Mouse (Mus musculus): Measurements from ENCODE around the gene Dedd2.

The Dedd2 gene

DNA sequence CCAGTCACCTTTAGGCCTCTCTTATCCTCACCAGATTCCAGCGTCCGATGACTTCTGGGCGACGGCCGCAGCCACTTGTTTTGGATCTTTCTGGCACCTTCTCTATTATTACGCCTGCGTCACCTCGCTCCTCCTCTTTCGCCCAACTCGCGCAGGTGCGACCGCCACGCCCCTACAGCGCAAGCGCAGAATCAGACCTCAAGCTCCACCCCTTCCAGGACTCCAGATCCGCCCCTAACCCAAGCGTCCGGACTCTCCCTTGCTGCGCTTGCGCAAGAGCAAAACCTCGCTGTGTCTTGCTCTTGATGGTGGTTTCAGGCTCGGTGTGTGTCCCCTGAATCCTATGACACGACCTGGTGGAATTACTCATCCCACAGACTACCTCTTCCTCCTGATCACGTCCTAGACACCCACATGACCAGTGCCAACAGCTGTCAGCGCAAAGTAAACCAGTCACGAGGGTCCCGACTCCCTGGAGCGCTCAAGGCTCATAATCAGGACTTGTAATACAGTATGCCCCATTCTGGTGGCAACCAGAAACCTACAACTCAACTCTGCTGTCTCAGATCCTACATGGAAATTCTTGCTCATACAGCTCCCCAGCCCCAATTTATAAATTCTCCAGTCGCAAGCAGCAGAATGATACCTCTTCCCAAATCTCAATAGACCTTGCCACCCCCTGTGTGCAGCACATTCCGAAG, 509 bp downstream of the Dedd2 start:
- in situ Hi-C loops (cut with MboI, MseI), result no loop called here

DNA sequence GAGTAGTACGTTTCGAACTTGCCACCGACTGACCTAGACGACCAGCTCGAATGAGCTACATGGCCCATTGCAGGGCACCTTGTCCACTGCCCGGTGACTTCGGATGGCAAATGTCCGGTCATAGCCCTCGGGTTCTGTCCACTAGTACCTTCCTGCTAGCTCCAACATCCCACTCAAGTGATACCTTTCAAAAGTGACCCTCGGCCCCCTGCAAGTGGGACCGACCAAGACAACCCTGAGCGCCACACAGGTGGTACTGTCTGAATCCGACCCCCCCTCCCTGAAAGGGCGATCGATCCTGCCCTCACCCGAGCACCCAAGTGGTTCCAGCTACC, 1.0 kb downstream of the Dedd2 start:
- in situ Hi-C loops (cut with MboI, MseI), result no loop called here

DNA sequence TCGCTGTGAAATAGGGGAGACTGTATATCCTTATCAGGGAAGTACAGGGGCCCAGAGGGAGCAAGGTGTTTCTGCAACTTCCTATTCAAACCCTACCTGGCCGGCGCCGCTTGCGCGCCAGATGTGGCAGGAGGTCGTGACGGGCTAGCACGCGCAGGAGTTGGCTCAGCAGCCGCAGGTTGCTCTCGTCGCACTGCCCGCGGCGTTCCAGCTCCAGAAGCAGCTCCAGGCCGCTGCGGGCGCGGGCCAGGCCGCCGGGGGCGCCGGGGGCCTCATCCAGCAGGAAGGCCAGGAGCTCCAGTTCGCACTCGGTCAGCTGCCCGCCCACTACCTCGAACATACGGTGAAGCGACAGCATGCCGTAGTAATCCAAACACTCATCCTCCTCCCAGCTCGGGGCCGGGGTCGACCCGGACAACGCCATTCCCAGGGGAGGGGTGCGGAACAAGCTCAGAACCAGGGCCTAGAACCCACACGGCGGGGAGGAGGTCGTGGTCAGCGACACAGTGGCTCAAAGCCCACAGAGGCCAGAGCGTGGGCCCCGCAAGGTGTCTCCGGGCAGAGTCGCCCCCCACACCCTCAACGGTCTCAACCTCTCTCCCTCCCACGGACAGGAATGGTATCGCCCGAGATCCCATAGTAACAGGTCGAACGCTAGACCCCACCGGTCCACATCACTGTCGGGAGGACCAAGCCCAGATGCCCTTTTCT, 1.6 kb downstream of the Dedd2 start:
- in situ Hi-C loops (cut with MboI, MseI), result no loop called here

- in situ Hi-C loops (cut with MboI, MseI), result no loop called here
These were observed 2.6 kb downstream of the Dedd2 start for GRCm38 (mm10) chr7:25217653-25218395.

GRCm38 (mm10) chr7:25214172-25214571, 6.2 kb downstream of the Dedd2 start:
- in situ Hi-C loops (cut with MboI, MseI), result no loop called here

DNA sequence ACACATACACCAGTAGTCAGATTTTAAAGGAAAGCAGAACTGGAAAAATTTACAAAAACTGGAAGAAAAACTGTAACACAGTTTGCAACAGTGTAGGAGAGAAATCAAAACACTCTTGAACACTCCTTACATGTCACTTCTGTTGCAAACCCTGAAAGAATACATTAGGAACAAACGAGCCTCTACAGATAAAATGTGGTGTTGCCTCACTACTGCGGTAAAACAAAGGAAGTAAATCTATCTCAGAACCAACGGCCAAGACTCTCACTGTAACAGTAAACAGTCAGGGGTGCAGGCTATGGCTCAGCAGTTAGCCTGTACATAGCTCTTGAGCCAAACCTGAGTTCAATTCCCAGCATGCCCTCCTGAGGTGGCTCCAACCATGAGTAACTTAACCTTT, 7.3 kb downstream of the Dedd2 start:
- in situ Hi-C loops (cut with MboI, MseI), result no loop called here

- in situ Hi-C loops (cut with MboI, MseI), result no loop called here
These were observed 9.9 kb downstream of the Dedd2 start for GRCm38 (mm10) chr7:25210482-25210881.

DNA sequence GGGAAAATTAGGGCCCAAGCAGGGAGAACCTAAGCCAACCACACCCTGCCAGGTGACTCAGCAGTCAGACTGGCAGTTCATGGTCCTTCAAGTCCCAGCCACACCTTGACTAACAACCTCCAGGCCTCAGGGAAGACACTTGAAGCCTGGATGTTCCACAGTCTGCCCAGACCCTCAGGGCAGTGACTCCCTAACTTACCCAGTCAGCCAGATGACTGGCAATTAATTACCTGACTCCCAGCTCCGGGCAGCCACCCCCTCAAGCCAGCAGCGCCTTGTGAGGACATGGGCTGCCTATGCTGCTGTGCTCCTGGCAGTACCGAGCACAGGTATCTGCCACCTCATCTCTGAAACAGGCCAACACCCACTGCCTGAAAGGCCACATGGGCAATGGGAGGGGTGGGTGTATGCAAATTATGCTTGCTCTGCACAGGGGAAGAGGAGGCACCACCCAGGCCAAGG, 11.2 kb downstream of the Dedd2 start:
- in situ Hi-C loops (cut with MboI, MseI), result loop anchor here (10.0 kb wide), 1 partner anchor 406 kb away; the partner anchor contains the start of genes Dmac2 and Erich4

DNA sequence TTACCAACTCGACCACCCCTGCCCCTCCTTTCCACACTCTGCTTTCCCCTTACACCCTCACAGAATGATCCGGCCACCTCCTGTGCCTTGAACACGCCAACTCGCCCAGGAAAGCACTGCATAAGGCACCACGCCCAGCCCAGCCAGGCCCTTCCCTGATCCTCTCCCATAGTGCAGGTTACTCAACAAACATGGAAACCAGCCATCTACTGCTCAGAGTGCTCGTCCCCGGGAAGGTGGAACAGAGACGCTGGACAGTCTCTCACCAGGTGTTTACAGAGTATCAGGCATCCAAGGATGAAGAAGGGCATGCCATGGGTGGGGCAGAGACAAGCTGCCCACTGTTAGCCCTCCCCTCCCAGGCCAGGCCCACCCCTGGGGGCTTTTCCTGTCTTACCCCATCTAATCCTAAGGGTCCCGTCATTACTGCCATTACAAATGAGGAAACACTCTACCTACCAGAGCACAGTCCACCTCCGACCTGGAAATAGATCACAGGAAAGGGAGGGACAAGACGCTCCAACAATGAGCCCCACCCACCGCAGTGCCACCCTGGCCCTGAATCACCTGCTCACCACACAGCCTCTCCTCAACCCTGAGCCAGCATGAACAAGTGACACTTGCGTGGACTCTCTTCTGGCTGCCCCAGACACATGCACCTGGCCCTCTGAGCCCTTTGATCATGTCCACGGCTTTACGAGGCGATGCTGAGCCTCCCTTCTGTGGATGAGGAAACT, 14.2 kb downstream of the Dedd2 start:
- in situ Hi-C loops (cut with MboI, MseI), result loop anchor here (10.0 kb wide), 1 partner anchor 409 kb away; the partner anchor contains the start of genes Dmac2 and Erich4

GRCm38 (mm10) chr7:25205355-25206093, 14.9 kb downstream of the Dedd2 start:
- in situ Hi-C loops (cut with MboI, MseI), result loop anchor here (10.0 kb wide), 1 partner anchor 409 kb away; the partner anchor contains the start of genes Dmac2 and Erich4

- in situ Hi-C loops (cut with MboI, MseI), result loop anchor here (10.0 kb wide), 1 partner anchor 411 kb away; the partner anchor contains the start of genes Dmac2 and Erich4
These were observed 16.8 kb downstream of the Dedd2 start for GRCm38 (mm10) chr7:25203624-25204023.

- in situ Hi-C loops (cut with MboI, MseI), result no loop called here
These were observed 22.9 kb downstream of the Dedd2 start for GRCm38 (mm10) chr7:25197384-25198018.

- in situ Hi-C loops (cut with MboI, MseI), result no loop called here
These were observed 24.3 kb downstream of the Dedd2 start for GRCm38 (mm10) chr7:25196107-25196506.

DNA sequence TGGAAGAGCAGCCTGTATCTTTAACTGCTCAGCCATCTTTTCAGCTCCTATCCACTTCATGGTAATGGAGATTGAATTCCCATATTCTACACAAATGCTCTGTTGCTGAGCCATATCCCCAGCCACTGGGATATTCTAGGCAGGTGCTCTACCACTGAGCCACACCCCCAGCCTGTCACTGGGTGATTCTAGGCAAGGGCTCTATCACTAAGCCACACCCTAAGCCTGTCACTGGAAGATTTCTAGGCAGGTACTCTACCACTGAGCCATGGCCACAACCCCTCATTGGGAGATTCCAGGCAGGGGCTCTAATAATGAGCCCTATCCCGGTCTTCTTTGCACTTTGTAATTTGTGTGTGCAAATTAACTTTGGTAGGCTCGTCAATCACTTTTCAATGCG, 25.3 kb downstream of the Dedd2 start:
- in situ Hi-C loops (cut with MboI, MseI), result no loop called here

DNA sequence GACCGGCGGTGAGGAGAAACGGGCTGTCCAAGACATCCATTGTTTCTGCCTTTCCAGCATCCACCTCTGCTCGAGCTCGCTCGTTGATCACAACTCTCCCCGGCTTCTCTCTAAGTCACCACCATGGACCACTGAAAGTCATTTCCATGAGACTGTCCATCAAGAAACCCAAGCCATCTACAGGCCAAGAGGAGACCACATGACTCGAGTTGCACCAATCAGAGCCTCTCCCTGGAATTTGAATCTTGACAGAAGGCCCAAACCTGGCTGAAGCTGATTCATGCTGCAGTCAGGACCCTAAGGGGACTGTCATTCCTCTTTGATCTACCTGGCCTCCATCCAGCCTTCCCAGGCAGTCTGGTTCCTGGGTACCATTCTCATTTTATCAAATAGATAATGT, 28.3 kb downstream of the Dedd2 start:
- in situ Hi-C loops (cut with MboI, MseI), result no loop called here

- in situ Hi-C loops (cut with MboI, MseI), result no loop called here
These were observed 29.6 kb downstream of the Dedd2 start for GRCm38 (mm10) chr7:25190806-25191205.

- in situ Hi-C loops (cut with MboI, MseI), result loop anchor here (5.0 to 10.0 kb wide), 2 partner anchors 53 to 81 kb away; no protein-coding TSS in a partner anchor
These were observed 32.5 kb downstream of the Dedd2 start for GRCm38 (mm10) chr7:25187662-25188650.

DNA sequence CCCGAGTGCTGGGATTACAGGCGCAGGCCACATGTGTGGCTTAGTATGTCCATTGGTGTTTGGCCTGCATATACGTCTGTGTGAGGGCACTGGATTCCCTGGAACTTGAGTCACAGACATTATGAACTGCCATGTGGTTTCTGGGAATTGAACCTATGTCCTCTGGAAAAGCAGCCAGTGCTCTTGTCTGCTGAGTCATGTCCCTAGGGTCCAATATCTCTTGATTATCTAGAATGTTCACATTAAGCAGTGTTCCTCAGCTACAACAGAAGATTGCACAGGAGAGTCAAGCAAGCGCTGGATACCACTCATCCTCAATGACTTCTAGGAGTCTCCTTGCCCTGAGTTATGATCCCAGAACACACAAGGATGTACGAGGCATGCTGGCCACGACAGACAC, 36.3 kb downstream of the Dedd2 start:
- in situ Hi-C loops (cut with MboI, MseI), result loop anchor here (10.0 kb wide), 1 partner anchor 49 kb away; no protein-coding TSS in a partner anchor

GRCm38 (mm10) chr7:25181814-25182213, 38.6 kb downstream of the Dedd2 start:
- in situ Hi-C loops (cut with MboI, MseI), result loop anchor here (10.0 kb wide), 1 partner anchor 47 kb away; no protein-coding TSS in a partner anchor
